Mouse (Mus musculus): ENCODE data around the gene Gnb3. TPM values are rescaled to one million over a fixed set of nuclear protein-coding genes. Genes with fewer than 3 reads are reported as not detected.
A peak's percentile ranks its signal among the peaks of the same experiment; 100 is the strongest.

Gnb3 gene
- polyA plus RNA-seq (2014; fragmentation: Nextera tagmentation; extraction: Ambion mirVana), result 2.7 TPM in 2 replicates

DNA sequence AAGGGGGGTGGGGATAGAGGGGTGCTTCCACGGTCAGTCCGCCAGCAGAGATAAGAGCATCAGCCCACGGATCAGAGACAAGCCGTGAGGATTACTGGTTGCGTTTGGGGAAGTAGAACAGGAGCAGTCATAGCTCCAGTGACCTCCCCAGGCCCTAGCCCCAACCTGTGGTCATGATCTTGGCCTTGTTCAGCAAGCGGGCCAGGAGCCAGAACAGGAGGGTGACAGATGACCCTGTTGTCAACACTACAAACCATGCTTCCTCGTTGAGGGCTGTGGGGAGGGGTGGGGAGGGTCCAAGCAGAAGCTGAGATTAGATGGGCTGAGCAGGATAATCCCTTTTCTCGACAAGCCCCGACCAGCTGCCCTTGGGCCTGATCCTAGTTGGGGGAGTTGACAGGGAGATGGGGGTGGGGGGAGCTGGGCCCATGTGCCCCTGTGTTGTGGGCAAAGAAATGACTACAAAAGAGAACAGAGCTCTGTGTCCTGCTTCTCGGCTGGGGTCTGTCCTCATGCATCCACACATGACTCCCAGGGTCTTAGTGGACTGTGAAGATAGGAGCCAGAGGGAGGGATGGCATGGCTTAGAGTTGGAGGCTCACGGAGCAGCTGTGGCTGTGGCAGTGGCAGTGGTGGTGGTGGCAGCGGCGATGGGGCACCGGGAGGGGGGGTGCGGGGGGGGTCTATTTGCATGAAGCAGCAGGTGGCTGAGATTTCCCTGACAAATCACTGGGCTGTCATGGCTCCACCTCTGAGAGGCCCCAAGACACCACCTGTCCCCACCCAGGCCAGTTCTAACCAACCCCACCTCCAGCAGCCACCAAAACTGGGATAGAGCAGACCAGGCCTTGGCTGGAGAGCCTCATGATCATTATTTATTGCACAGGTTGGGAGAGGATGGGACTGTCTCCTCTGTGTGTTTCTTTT is at the start of gene Gnb3:
Gnb3 (minus strand) TSS at position 35 of the 927 bp plus-strand sequence.
- 33% methylated on average over 15 of the region's 15 CpGs for WGBS
- peaks cover 7% of the 10 kb centered on the region for H3K4me1 ChIP-seq (replicated peaks; ENCODE audit: control insufficient read depth, insufficient read depth, low read length)
- ATAC-seq (replicated peaks; ENCODE audit: low FRiP score, low TSS enrichment, low read depth), result 0 out of 2 replicates have a peak, but pooled peaks have one; percentile 16
- H3K4me2 ChIP-seq (ENCODE audit: low read length), result 0 out of 2 replicates have a peak within 1 kb of the TSS, but pooled peaks have one; percentile 7
- no peaks in the 10 kb centered on the region for H3K9me3 ChIP-seq (ENCODE audit: control insufficient read depth, low read length)
- no peak within 1 kb of the TSS for H3K4me3 ChIP-seq (ENCODE audit: low read depth, low read length)
- H3K27ac ChIP-seq (ENCODE audit: low read depth), result no peak within 1 kb of the TSS
- DNase-seq (ENCODE audit: low spot score), result no peak
- H3K9ac ChIP-seq (ENCODE audit: low read length), result peak within 1 kb of the TSS; percentile 16; the same call in 1 of the 2 replicates
- H3K36me3 ChIP-seq (ENCODE audit: control insufficient read depth, insufficient read depth, low read length), result peaks cover 17% of the 10 kb centered on the region
- no peaks in the 10 kb centered on the region for H3K27me3 ChIP-seq (replicated peaks; ENCODE audit: control insufficient read depth, insufficient read depth, low read length)

DNA sequence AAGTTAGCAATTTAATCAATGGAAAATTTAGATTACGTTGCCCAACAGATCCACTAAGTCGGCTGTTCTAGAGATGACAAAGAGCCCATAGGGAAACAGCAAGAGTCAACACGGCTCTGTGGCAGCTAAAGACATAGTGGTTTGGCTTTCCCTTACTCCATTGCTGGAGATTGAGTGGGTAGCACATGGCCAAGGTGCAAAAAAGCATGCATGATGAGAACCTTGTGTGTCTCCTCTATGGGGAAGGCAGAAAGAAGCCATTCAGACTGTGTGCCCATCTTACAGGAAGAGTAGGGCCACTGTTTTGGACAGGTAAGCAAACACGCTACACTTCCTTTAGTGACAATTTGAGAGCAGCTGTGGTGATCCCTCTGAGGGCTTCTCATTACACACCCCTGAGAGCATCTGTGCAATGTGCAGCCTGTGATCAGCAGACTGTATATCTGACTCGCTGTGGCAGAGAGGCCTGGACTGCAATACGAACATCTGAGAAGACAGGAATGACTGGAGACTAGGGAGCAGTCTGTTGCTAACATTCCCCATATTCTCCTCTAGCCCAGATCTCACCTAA is 48.6 kb upstream of the Gnb3 start:
- Histone ChIP-seq H3K4me2 (ENCODE audit: low read length) (no peak overlapping the region), H3K9ac (ENCODE audit: low read length) (no peak overlapping the region), H3K9me3 (ENCODE audit: control insufficient read depth, low read length) (no peaks in the 10 kb centered on the region), H3K36me3 (ENCODE audit: control insufficient read depth, insufficient read depth, low read length) (no peaks in the 10 kb centered on the region), H3K27ac (ENCODE audit: low read depth) (no peak overlapping the region), H3K4me3 (ENCODE audit: low read depth, low read length) (no peak overlapping the region), H3K4me1 (replicated peaks; ENCODE audit: control insufficient read depth, insufficient read depth, low read length) (no peaks in the 10 kb centered on the region), H3K27me3 (replicated peaks; ENCODE audit: control insufficient read depth, insufficient read depth, low read length) (no peaks in the 10 kb centered on the region)
- DNase-seq (ENCODE audit: low spot score), result no peak
- WGBS, result 88% methylated on average over 6 of the region's 6 CpGs
- no peak for ATAC-seq (replicated peaks; ENCODE audit: low FRiP score, low TSS enrichment, low read depth)

DNA sequence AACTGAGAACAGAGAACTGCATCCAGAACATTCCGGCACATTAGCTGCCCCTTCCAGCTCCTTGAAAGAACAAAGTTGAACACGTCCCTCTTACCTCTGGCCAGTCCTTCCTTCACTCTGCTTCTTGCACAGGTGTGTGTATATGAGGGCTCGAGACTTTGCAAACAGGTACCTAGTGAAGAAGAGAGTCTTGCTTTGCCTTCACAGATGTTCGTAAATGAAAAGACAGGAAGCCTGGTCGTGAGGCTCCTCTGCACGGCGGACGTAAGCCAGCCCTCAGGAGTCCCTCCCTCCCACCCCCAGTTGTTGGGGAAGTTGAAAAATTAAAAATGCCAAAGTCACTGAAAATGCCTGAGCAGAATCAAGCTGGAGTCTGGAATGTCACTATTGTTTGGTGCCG is 47.9 kb upstream of the Gnb3 start, which contains the start of gene Cd4:
Cd4 (minus strand) TSS at position 236 of the 400 bp plus-strand sequence.
- no peaks in the 10 kb centered on the region for H3K9me3 ChIP-seq (ENCODE audit: control insufficient read depth, low read length)
- no peaks in the 10 kb centered on the region for H3K4me1 ChIP-seq (replicated peaks; ENCODE audit: control insufficient read depth, insufficient read depth, low read length)
- H3K9ac ChIP-seq (ENCODE audit: low read length), result no peak within 1 kb of the TSS
- DNase-seq (ENCODE audit: low spot score) (no peak), ATAC-seq (replicated peaks; ENCODE audit: low FRiP score, low TSS enrichment, low read depth) (no peak)
- H3K27ac ChIP-seq (ENCODE audit: low read depth), result no peak within 1 kb of the TSS
- H3K4me2 ChIP-seq (ENCODE audit: low read length), result no peak within 1 kb of the TSS
- no peaks in the 10 kb centered on the region for H3K36me3 ChIP-seq (ENCODE audit: control insufficient read depth, insufficient read depth, low read length)
- no peaks in the 10 kb centered on the region for H3K27me3 ChIP-seq (replicated peaks; ENCODE audit: control insufficient read depth, insufficient read depth, low read length)
- H3K4me3 ChIP-seq (ENCODE audit: low read depth, low read length), result no peak within 1 kb of the TSS
- WGBS, result 68% methylated on average over 9 of the region's 9 CpGs

DNA sequence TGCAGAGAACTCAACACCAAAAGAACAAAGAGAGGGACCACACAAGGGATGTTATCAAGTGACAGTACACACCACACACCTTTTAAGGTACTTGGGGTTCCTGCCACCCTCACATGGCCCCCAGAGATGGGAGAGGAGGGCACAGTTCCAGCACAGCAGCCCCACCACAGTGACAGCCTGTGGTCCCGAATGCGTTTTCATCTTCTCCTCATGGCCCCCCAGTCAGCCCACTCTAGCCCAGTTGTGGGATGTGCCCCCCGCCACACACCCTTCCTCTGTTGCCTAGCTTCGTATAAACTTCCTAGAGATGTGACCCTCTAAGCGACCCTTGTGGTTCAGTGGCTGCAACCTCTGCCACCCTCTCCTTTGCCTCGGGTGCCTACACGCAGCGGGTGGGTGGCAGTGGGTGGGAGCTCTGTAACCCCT is 45.9 kb upstream of the Gnb3 start:
- DNase-seq (ENCODE audit: low spot score) (no peak), ATAC-seq (replicated peaks; ENCODE audit: low FRiP score, low TSS enrichment, low read depth) (no peak)
- Histone ChIP-seq H3K4me2 (ENCODE audit: low read length) (no peak overlapping the region), H3K36me3 (ENCODE audit: control insufficient read depth, insufficient read depth, low read length) (no peaks in the 10 kb centered on the region), H3K4me3 (ENCODE audit: low read depth, low read length) (no peak overlapping the region), H3K9me3 (ENCODE audit: control insufficient read depth, low read length) (no peaks in the 10 kb centered on the region), H3K9ac (ENCODE audit: low read length) (no peak overlapping the region), H3K4me1 (replicated peaks; ENCODE audit: control insufficient read depth, insufficient read depth, low read length) (no peaks in the 10 kb centered on the region), H3K27me3 (replicated peaks; ENCODE audit: control insufficient read depth, insufficient read depth, low read length) (no peaks in the 10 kb centered on the region), H3K27ac (ENCODE audit: low read depth) (no peak overlapping the region)
- 90% methylated on average over 8 of the region's 8 CpGs for WGBS

DNA sequence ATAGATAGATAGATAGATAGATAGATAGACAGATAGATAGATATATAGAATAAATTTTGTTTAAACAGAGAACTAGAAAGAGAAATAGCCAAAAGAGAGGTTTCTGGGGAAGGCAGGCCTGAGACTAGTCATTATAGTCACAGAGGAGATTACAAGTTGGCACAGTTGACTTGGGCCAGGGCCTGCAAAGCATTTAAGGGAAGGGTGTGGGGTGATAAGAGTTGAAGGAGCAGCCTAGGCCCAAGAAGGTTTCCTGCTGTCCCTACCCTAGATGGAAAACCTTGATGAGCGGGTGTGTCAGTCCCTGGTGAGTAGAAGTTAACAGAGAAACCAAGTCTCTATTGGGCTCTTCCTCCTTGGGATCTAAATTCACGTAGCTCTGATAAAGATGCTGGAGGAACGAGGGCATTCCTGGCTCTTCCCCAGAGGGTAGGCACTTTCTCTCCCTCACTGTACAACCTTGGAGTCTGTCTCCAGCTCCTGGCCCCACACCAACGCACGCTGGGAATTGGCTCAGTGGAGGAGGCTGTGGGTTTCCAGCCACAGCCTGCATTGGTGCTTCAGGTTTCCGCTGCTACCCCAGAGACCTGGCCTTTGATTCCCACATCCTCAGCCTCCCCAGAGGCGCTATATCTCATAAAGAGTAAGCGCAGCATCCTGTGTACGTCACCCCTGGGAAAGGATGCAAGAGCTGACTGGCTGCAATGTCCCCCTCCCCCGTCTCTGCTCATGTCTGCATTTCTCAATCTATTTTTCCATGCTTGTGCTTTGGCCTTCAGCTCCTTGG is 44.8 kb upstream of the Gnb3 start:
- ATAC-seq (replicated peaks; ENCODE audit: low FRiP score, low TSS enrichment, low read depth) (no peak), DNase-seq (ENCODE audit: low spot score) (no peak)
- WGBS, result 67% methylated on average over 10 of the region's 10 CpGs

DNA sequence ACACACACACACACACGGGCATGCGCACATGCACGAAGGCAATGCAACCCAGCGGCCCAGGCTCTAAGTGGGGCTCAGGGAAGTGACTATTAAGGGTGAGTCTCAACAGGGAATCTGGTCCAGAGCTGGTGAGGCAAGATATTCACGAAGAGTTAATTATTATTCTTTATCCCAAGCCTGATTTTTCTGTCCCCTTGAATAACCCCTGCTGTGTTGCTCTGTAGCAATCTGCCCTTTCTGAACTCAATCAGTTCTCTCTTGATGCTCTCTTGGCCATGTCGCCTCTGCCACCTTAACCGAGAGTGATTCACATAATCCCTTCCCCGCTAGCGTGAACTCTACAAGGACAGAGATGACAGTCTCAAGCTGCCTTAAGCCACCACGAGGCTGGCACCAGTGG is 43.3 kb upstream of the Gnb3 start:
- WGBS, result 77% methylated on average over 10 of the region's 10 CpGs
- Histone ChIP-seq H3K4me2 (ENCODE audit: low read length) (no peak overlapping the region), H3K27me3 (replicated peaks; ENCODE audit: control insufficient read depth, insufficient read depth, low read length) (no peaks in the 10 kb centered on the region), H3K9ac (ENCODE audit: low read length) (no peak overlapping the region), H3K4me1 (replicated peaks; ENCODE audit: control insufficient read depth, insufficient read depth, low read length) (no peaks in the 10 kb centered on the region), H3K9me3 (ENCODE audit: control insufficient read depth, low read length) (no peaks in the 10 kb centered on the region), H3K4me3 (ENCODE audit: low read depth, low read length) (no peak overlapping the region), H3K27ac (ENCODE audit: low read depth) (no peak overlapping the region), H3K36me3 (ENCODE audit: control insufficient read depth, insufficient read depth, low read length) (no peaks in the 10 kb centered on the region)
- no peak for DNase-seq (ENCODE audit: low spot score)
- ATAC-seq (replicated peaks; ENCODE audit: low FRiP score, low TSS enrichment, low read depth), result no peak

More for the DNA sequence above, 44.8 kb upstream of the Gnb3 start:
- Histone ChIP-seq H3K4me2 (ENCODE audit: low read length) (no peak overlapping the region), H3K9me3 (ENCODE audit: control insufficient read depth, low read length) (no peaks in the 10 kb centered on the region), H3K27me3 (replicated peaks; ENCODE audit: control insufficient read depth, insufficient read depth, low read length) (no peaks in the 10 kb centered on the region), H3K27ac (ENCODE audit: low read depth) (no peak overlapping the region), H3K9ac (ENCODE audit: low read length) (no peak overlapping the region), H3K36me3 (ENCODE audit: control insufficient read depth, insufficient read depth, low read length) (no peaks in the 10 kb centered on the region), H3K4me1 (replicated peaks; ENCODE audit: control insufficient read depth, insufficient read depth, low read length) (no peaks in the 10 kb centered on the region), H3K4me3 (ENCODE audit: low read depth, low read length) (no peak overlapping the region)

DNA sequence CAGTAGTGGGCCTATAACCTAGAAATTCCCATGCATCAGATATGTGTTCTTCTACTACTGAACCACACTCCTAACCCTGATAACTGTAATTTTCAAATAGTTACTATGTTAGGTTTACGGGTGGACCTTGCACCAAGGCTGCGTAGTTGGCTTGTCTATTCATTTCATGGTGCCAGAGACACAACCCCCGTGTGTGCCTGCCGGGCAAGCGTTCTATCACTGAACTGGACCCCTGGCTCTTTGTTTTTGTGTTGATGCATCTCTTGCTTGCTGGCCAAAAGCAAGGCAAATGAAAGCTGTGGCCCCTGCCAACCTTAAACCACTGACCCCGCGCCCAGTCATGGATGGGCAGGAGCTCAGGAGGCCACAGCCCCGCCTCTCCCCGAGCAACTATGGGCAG is 41.7 kb upstream of the Gnb3 start:
- ATAC-seq (replicated peaks; ENCODE audit: low FRiP score, low TSS enrichment, low read depth), result no peak
- no peak for DNase-seq (ENCODE audit: low spot score)
- Histone ChIP-seq H3K36me3 (ENCODE audit: control insufficient read depth, insufficient read depth, low read length) (no peaks in the 10 kb centered on the region), H3K9ac (ENCODE audit: low read length) (no peak overlapping the region), H3K27me3 (replicated peaks; ENCODE audit: control insufficient read depth, insufficient read depth, low read length) (no peaks in the 10 kb centered on the region), H3K9me3 (ENCODE audit: control insufficient read depth, low read length) (no peaks in the 10 kb centered on the region), H3K4me2 (ENCODE audit: low read length) (no peak overlapping the region), H3K27ac (ENCODE audit: low read depth) (no peak overlapping the region), H3K4me3 (ENCODE audit: low read depth, low read length) (no peak overlapping the region), H3K4me1 (replicated peaks; ENCODE audit: control insufficient read depth, insufficient read depth, low read length) (no peaks in the 10 kb centered on the region)
- 88% methylated on average over 9 of the region's 9 CpGs for WGBS

DNA sequence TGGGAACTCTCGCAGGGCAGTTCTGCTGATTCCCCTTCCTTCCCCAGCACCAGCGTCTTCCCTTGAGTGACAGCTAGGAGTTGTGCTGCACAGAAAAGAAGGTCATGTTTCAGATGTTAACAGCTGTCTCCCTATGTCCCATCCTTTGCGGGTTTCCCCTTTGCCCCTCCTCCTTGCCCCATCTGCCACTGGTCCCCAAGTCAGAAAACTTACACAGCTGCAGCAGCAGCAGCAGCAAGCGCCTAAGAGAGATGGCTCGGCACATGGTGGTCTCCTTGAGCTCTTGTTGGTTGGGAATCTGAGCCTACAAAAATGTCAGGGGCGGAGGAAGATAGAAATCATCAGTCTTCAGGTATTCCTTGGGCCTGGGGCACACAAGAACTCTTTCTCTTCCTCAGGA is 39.3 kb upstream of the Gnb3 start:
- no peak overlapping the region for H3K4me3 ChIP-seq (ENCODE audit: low read depth, low read length)
- H3K36me3 ChIP-seq (ENCODE audit: control insufficient read depth, insufficient read depth, low read length), result no peaks in the 10 kb centered on the region
- H3K27ac ChIP-seq (ENCODE audit: low read depth), result no peak overlapping the region
- H3K9ac ChIP-seq (ENCODE audit: low read length), result no peak overlapping the region
- H3K27me3 ChIP-seq (replicated peaks; ENCODE audit: control insufficient read depth, insufficient read depth, low read length), result no peaks in the 10 kb centered on the region
- no peaks in the 10 kb centered on the region for H3K9me3 ChIP-seq (ENCODE audit: control insufficient read depth, low read length)
- WGBS, result 61% methylated on average over 6 of the region's 6 CpGs
- no peak overlapping the region for H3K4me2 ChIP-seq (ENCODE audit: low read length)
- DNase-seq (ENCODE audit: low spot score) (no peak), ATAC-seq (replicated peaks; ENCODE audit: low FRiP score, low TSS enrichment, low read depth) (no peak)
- H3K4me1 ChIP-seq (replicated peaks; ENCODE audit: control insufficient read depth, insufficient read depth, low read length), result no peaks in the 10 kb centered on the region

All from intestine, embryonic 14.5 days (tissue).